Mouse (Mus musculus) E14TG2a.4 (cell line): ENCODE results near the gene Recql.

ENCODE experiments used
- CTCF ChIP-seq: conservative IDR thresholded peaks from 2 replicates; pipeline ENCODE4 v1.5.1; 2014; ENCODE audit warnings: low read length
- NANOG ChIP-seq: IDR thresholded peaks from 2 replicates; pipeline ENCODE4 v1.6.1; 2014; ENCODE audit warnings: borderline replicate concordance, low read length, mixed read lengths
- POU5F1 ChIP-seq: IDR thresholded peaks from 2 replicates; pipeline ENCODE4 v1.6.1; 2014; ENCODE audit warnings: low read length, borderline replicate concordance

DNA sequence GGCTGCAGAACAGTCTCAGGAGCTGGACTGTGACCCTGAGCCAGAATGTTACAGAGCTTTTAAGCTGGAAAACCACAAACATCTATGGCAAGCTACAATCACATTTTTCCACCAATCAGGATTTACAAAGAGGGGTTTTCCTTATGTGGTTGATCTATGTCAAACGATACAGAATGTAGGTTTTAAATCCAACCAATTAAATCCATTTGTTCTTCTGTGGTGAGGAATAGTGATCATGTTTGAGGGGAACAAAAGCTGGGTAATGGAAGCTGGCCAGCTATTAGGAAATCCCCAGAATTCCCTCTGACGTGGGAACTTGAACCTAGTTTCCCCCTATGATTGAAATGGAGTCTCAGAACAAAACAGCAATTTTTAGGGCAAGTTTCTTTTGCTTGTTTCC lies 47.9 kb downstream of the Recql start:
- TF ChIP-seq CTCF (no peak), POU5F1 (no peak), NANOG (no peak)
